Mouse (Mus musculus) cerebellum, adult 2 months (tissue): Measurements from ENCODE around the gene Runx2.

Experiments
- CTCF ChIP-seq: fragments of 200-500 bp; IDR thresholded peaks from 2 replicates; pipeline ENCODE4 v1.5.1; 2011; ENCODE audit warnings: low read depth, mild to moderate bottlenecking, control low read depth, low read length, moderate library complexity, borderline replicate concordance; ENCODE audit not compliant: insufficient read depth
- POLR2A ChIP-seq: fragments of 200-500 bp; IDR thresholded peaks from 2 replicates; pipeline ENCODE4 v1.6.1; 2011; ENCODE audit warnings: low read length, control low read depth, borderline replicate concordance; ENCODE audit not compliant: insufficient read depth

GRCm38 (mm10) chr17:44776738-44777270 is 37.8 kb downstream of the Runx2 start, which contains the start of gene Supt3:
- TF ChIP-seq POLR2A (peak; percentile 36; the same call in 1 of the 2 replicates), CTCF (peak; percentile 24; the same call in 1 of the 2 replicates)
